Mouse (Mus musculus): ENCODE measurements around the gene Sik1.

- TF ChIP-seq POLR2A (IDR thresholded peaks at IDR 0.05; ENCODE audit: insufficient read length, low read depth): no peak
- TF ChIP-seq MYOD1 (IDR thresholded peaks at IDR 0.05; ENCODE audit: control insufficient read depth in 1 of 3, insufficient read length in 2 of 3, low read depth in 2 of 3): no peak
These were observed 30.8 kb downstream of the Sik1 start for GRCm38 (mm10) chr17:31824812-31825211.

Measured in myocyte (in vitro differentiated cells).